Mouse (Mus musculus) cerebellum, postnatal 14 days (tissue): Measurements from ENCODE around the gene Ippk.

ENCODE experiments used
- DNase-seq, 2 experiments: peaks; one replicate each; pipeline ENCODE4 v3.0.0; 2021; ENCODE audit warnings: mixed read lengths in 2 of 2

Gene Ippk

DNA sequence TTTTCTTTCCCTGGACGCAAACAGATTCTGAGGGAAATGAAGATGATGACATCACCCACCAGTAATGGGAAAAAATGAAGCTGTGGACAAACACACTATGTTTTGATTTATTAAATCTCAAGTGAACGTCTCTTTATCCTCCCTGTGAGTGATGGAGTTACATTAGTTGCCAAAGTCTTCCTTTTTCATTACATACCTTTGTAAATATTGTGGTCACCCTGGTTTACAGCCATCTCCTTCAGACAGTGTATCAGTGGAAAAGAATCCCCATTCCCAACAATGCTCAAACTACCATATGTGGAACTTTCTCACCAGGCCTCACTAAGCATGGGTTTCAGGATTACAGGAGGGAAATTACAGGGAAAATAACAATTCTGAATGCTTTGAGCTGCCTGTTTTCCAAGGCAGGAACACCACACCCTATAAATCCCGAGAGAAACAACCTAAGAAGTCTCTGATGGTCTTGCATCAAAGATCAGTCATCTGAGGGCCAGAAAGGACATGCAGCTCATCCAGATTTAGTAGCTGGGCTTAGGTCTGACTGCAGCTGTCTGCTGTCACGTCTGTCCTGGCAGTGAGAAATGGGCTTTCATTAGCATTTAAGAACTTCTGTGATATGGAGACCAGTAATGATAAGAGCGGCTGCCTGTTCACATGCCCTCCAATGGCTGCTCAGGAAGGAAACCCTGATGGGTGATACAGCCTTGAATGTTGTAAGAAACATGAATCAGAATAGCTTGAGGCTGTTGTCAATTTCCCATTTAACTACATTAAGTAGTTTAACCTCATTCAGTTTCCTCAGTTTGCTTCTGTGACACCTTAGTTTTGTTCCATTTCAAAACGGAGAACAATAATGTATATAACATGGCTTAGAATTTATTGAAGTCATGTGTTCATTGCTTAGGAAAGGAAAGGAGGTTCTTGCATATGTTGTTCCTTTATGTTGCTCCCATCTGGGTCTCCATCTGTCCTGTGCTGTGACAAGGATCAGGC is 71.6 kb downstream of the Ippk start, which contains the start of gene Tes3-ps:
Gene Tes3-ps (plus strand): TSS at position 943 of the 993 bp plus-strand sequence.
- no peak for DNase-seq

DNA sequence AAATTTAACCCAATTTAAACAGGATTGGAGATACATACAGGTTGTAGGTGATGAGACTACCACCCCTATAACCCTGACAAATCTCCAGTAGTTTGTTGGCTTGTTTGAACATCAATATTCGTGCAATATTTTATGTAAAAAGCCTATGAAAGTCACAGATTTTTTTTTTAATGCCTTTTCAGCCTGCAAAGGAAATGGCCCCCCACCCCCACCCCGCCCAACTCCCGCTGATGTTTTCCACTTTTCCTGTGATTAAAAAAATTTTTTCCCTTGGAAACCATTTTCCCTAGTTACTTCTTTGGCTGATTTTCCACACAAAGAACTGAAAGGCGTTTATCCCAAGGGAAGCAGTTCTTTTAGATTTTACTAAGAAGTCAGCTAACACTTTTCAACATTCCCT is 83.5 kb downstream of the Ippk start, which contains the start of gene Ecm2:
Gene Ecm2 (plus strand): TSS at position 301 of the 400 bp plus-strand sequence.
- no peak for DNase-seq

DNA sequence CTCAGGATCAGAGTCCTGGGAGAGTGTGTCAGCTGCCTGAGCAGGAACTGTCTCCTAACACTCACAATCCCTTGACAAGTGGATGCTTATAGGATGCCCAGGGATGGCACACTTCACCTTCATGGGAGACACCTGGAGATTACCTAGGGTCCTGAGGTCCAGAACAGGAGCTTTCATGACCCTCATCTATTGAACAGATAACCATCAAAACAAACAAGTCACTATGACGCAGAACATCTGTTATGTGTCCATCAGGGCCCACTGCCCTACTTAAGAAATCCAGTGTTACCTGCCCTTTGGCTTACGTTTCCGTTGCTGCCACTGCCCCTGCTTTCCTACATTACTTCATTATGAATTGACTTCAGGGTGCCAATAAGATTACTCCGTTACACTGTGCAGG is 84.7 kb downstream of the Ippk start:
- no peak for DNase-seq

DNA sequence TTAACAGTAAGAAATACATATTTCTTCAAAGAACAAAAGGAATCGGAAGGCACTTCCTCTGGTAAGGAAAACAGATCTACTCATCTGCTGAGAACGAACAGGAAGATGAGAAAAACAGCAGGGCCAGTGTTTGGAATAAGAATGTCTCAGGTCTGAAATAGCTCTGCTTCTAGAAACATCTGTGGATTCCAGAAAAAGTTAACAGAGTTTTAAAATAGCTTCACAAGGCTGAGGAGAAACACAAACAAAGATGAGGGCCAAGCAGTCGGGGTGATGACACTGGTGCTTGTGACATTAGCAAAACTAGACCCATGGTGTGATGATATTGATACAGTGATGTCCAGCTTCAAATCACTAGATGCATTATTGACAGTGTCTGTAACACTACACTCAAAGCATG is 86.1 kb downstream of the Ippk start:
- no peak for DNase-seq
